Mouse (Mus musculus) common myeloid progenitor, adult 5-6 weeks (primary cell): ENCODE measurements around the gene Mb. TPM values are rescaled to one million over a fixed set of nuclear protein-coding genes. Genes with fewer than 3 reads are reported as not detected.

Experiments used
- ATAC-seq: replicated peaks from 2 replicates; pipeline ENCODE4 v1.8.0; 2016; ENCODE audit warnings: low read depth, mild to moderate bottlenecking, moderate TSS enrichment, inconsistent platforms; ENCODE audit not compliant: poor library complexity, severe bottlenecking
- total RNA-seq: library from RNA; stranded (forward); fragments of 200-1000, 187-1606 nt; gene quantifications from 2 replicates; pipeline ENCODE4 v1.2.3, GENCODE M21; 2017

Mb gene
- total RNA-seq: not detected in 2 replicates

GRCm38 (mm10) chr15:77050570-77050969, at the start of gene Mb:
Gene Mb, minus strand, starts transcription at chr15:77050670.
- no peak for ATAC-seq

- ATAC-seq: no peak
Measured at GRCm38 (mm10) chr15:77099756-77100155, 49.3 kb upstream of the Mb start.

- ATAC-seq: no peak
Measured at GRCm38 (mm10) chr15:77097358-77097757, 46.9 kb upstream of the Mb start.

- ATAC-seq: no peak
Measured at GRCm38 (mm10) chr15:77095216-77095615, 44.7 kb upstream of the Mb start.

- no peak for ATAC-seq
Measured at GRCm38 (mm10) chr15:77094431-77094830, 44.0 kb upstream of the Mb start.

GRCm38 (mm10) chr15:77091394-77091793, 40.9 kb upstream of the Mb start:
- ATAC-seq: no peak

- ATAC-seq: no peak
Measured at GRCm38 (mm10) chr15:77090531-77090930, 40.1 kb upstream of the Mb start.

- ATAC-seq: no peak
Measured at GRCm38 (mm10) chr15:77089249-77089648, 38.8 kb upstream of the Mb start.

- no peak for ATAC-seq
Measured at GRCm38 (mm10) chr15:77086488-77086887, 36.0 kb upstream of the Mb start.

- ATAC-seq: no peak
Measured at GRCm38 (mm10) chr15:77085818-77086217, 35.3 kb upstream of the Mb start.

- no peak for ATAC-seq
Measured at GRCm38 (mm10) chr15:77081454-77081853, 31.0 kb upstream of the Mb start.

- no peak for ATAC-seq
Measured at GRCm38 (mm10) chr15:77080684-77081254, 30.3 kb upstream of the Mb start.

- ATAC-seq: no peak
Measured at GRCm38 (mm10) chr15:77079890-77080361, 29.5 kb upstream of the Mb start.

GRCm38 (mm10) chr15:77079256-77079822, 28.9 kb upstream of the Mb start:
- ATAC-seq: no peak

- ATAC-seq: no peak
Measured at GRCm38 (mm10) chr15:77078786-77079185, 28.3 kb upstream of the Mb start.

- no peak for ATAC-seq
Measured at GRCm38 (mm10) chr15:77077906-77078305, 27.4 kb upstream of the Mb start.

GRCm38 (mm10) chr15:77076523-77076922, 26.1 kb upstream of the Mb start:
- no peak for ATAC-seq

GRCm38 (mm10) chr15:77072556-77073163, 22.2 kb upstream of the Mb start:
- no peak for ATAC-seq

- peak; percentile 88 for ATAC-seq
Measured at GRCm38 (mm10) chr15:77071501-77071900, 21.0 kb upstream of the Mb start.

GRCm38 (mm10) chr15:77070745-77071268, 20.3 kb upstream of the Mb start:
- ATAC-seq: no peak

- ATAC-seq: no peak
Measured at GRCm38 (mm10) chr15:77069019-77069418, 18.5 kb upstream of the Mb start.
